Mouse (Mus musculus): ENCODE results near the gene Mettl2. TPM values are rescaled to one million over a fixed set of nuclear protein-coding genes. Genes with fewer than 3 reads are reported as not detected.

Mettl2 gene
- polyA plus RNA-seq, 1 experiment from 2014 or later, result 43.2 TPM

DNA sequence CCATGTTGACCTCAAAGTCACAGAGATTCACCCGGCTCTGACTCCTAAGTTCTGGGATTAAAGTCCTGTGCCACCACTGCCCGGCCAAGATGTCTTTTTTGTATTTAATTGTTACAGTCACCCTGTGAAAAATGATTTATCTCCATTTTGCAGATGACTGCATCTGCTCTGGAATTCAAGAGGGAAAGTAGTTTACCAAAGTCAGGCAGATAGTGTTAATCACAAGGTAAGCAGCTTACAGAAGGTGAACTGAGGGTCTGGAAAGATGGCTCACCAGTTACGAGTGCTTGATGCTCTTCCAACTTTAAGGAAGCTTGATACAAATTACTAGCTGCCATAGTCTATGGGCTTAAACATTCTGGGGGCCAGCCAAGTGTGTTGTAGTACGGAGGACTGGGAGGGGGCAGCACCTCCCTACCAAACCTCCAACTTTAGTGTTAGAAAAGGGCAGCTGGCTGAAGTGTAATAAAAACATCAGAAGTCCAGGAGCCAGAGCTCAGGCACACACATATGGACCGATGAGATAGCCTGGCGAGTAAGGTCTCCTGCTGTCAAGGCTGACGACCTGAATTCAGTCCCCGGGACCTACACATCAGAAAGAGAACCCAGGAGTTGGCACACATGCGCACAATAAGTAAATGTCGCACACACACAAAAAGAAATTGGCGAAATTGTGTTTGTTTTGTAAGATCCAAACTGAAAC lies 18.4 kb downstream of the Mettl2 start:
- WGBS, result 83% methylated on average over 11 of the region's 11 CpGs
- no peak for DNase-seq (ENCODE audit: low spot score)
- Histone ChIP-seq H3K27me3 (ENCODE audit: insufficient read depth, poor library complexity, severe bottlenecking) (no peaks in the 10 kb centered on the region), H3K9me3 (no peaks in the 10 kb centered on the region), H3K4me3 (no peak overlapping the region), H3K36me3 (peaks cover 21% of the 10 kb centered on the region), H3K4me1 (replicated peaks) (no peaks in the 10 kb centered on the region), H3K27ac (no peak overlapping the region)

- WGBS, result 92% methylated on average over 10 of the region's 10 CpGs
- no peak for DNase-seq (ENCODE audit: low spot score)
- Histone ChIP-seq H3K27ac (no peak overlapping the region), H3K4me3 (no peak overlapping the region), H3K4me1 (replicated peaks) (no peaks in the 10 kb centered on the region), H3K36me3 (peaks cover 15% of the 10 kb centered on the region), H3K9me3 (no peaks in the 10 kb centered on the region), H3K27me3 (ENCODE audit: insufficient read depth, poor library complexity, severe bottlenecking) (peaks cover 1% of the 10 kb centered on the region; the same call in 1 of the 2 replicates)
Measured at GRCm38 (mm10) chr11:105145211-105145610, 19.0 kb downstream of the Mettl2 start.

DNA sequence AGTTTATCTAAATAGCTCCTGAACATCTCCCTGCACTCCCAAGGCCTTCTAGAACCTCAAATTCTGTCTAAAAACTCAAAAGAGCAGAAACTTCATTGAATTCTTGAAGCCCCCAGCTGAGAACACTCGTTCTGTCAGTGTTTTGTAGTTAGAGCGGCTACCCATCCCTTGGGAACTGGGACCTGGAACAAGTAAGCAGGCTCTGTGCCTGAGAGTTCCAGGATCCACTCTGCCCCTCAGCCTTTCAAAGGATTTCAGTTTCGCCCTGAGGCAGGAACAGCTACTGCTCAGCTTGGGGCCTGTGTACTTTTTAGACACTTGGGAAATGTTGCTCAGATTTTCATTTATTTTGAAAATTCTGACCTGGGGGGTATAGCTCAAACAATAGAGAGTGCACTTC lies 20.4 kb downstream of the Mettl2 start, which contains the start of gene Gm10842:
Gene Gm10842 (plus strand): TSS at position 301 of the 400 bp plus-strand sequence.
- peaks cover 2% of the 10 kb centered on the region; the same call in 1 of the 2 replicates for H3K36me3 ChIP-seq
- no peak within 1 kb of the TSS for H3K4me3 ChIP-seq
- WGBS, result 69% methylated on average over 3 of the region's 3 CpGs
- no peak for DNase-seq (ENCODE audit: low spot score)
- H3K9me3 ChIP-seq, result no peaks in the 10 kb centered on the region
- H3K27ac ChIP-seq, result no peak within 1 kb of the TSS
- peaks cover 7% of the 10 kb centered on the region for H3K4me1 ChIP-seq (replicated peaks)
- H3K27me3 ChIP-seq (ENCODE audit: insufficient read depth, poor library complexity, severe bottlenecking), result peaks cover 8% of the 10 kb centered on the region

DNA sequence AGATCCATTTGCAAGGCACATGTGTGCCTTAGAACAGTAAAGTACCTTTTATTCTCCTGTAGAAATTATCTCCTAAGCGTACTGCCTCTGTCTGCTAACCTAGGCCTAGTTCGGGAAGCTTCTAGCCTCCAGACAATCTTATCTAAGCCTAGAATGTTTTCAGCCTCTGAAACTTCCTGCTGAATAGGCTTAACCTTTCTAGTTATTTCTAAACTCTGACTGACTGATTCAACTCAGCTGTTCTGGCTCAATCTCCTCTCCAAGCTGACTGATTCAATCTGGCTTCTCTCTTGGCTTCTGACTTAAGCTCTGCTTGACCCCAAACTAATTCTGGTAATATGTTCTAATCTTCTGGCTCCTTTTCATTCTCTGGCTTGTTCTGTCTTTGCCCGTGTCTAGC lies 23.1 kb downstream of the Mettl2 start:
- H3K9me3 ChIP-seq, result no peaks in the 10 kb centered on the region
- no peaks in the 10 kb centered on the region for H3K36me3 ChIP-seq
- no peak overlapping the region for H3K27ac ChIP-seq
- WGBS, result 85% methylated on average over 3 of the region's 3 CpGs
- H3K4me1 ChIP-seq (replicated peaks), result peaks cover 28% of the 10 kb centered on the region
- H3K27me3 ChIP-seq (ENCODE audit: insufficient read depth, poor library complexity, severe bottlenecking), result peaks cover 8% of the 10 kb centered on the region
- no peak overlapping the region for H3K4me3 ChIP-seq
- no peak for DNase-seq (ENCODE audit: low spot score)

GRCm38 (mm10) chr11:105149766-105150165 lies 23.5 kb downstream of the Mettl2 start:
- Histone ChIP-seq H3K4me1 (replicated peaks) (peaks cover 28% of the 10 kb centered on the region), H3K4me3 (no peak overlapping the region), H3K27ac (no peak overlapping the region), H3K9me3 (no peaks in the 10 kb centered on the region), H3K27me3 (ENCODE audit: insufficient read depth, poor library complexity, severe bottlenecking) (peaks cover 8% of the 10 kb centered on the region), H3K36me3 (no peaks in the 10 kb centered on the region)
- WGBS, result 94% methylated on average over 1 of the region's 1 CpGs
- no peak for DNase-seq (ENCODE audit: low spot score)

- Histone ChIP-seq H3K4me3 (no peak overlapping the region), H3K4me1 (replicated peaks) (peaks cover 32% of the 10 kb centered on the region), H3K36me3 (no peaks in the 10 kb centered on the region), H3K9me3 (no peaks in the 10 kb centered on the region), H3K27ac (no peak overlapping the region), H3K27me3 (ENCODE audit: insufficient read depth, poor library complexity, severe bottlenecking) (peaks cover 8% of the 10 kb centered on the region)
- no peak for DNase-seq (ENCODE audit: low spot score)
- WGBS, result 65% methylated on average over 4 of the region's 4 CpGs
Measured at GRCm38 (mm10) chr11:105150691-105151090, 24.5 kb downstream of the Mettl2 start.

DNA sequence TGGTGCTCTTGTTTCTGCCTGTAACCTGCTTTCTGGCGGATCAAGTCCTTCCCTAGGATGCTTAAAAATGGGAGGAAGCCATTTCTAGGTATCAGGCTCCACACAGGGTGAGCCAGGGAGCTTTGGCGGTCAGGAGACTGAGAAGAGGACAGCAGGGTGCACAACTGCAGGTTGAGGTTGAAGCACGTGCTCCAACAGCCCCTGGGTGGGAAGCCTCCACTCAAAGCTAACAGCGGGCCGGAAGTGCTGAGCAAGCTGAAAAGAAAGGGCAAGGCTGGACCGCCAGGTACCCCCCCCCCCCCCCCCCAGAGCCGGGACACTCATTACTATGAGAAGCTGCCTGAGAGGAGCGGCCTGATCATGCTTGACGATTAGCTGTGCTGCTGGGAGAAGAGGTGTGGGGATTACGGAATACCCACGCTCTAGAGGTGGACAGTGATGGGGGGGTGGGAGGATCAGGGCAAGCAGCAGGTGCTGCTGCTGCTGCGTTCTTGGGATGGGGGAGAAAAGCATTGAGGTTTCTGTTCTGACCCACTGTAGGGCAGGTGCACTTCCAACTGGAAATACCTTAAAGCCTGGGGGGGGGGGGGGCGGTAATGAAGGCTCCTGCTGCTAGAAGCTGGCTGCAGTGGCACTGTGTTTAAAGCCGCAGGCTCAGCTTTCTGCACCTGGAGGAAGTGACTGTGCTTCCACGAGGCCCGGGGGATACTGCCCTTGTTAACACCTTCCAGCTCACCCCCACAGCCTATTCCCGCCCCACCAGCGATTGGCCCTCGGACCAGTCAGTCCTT lies 25.2 kb downstream of the Mettl2 start:
- peaks cover 32% of the 10 kb centered on the region for H3K4me1 ChIP-seq (replicated peaks)
- H3K27ac ChIP-seq, result no peak overlapping the region
- H3K36me3 ChIP-seq, result no peaks in the 10 kb centered on the region
- WGBS, result 29% methylated on average over 18 of the region's 19 CpGs
- DNase-seq (ENCODE audit: low spot score), result peak; percentile 9
- H3K27me3 ChIP-seq (ENCODE audit: insufficient read depth, poor library complexity, severe bottlenecking), result peaks cover 8% of the 10 kb centered on the region
- no peaks in the 10 kb centered on the region for H3K9me3 ChIP-seq
- H3K4me3 ChIP-seq, result 0 out of 2 replicates have a peak overlapping the region, but pooled peaks have one; percentile 27

GRCm38 (mm10) chr11:105152017-105152300 lies 25.7 kb downstream of the Mettl2 start:
- peaks cover 10% of the 10 kb centered on the region for H3K27me3 ChIP-seq (ENCODE audit: insufficient read depth, poor library complexity, severe bottlenecking)
- peaks cover 32% of the 10 kb centered on the region for H3K4me1 ChIP-seq (replicated peaks)
- DNase-seq (ENCODE audit: low spot score), result no peak
- no peak overlapping the region for H3K4me3 ChIP-seq
- WGBS, result 57% methylated on average over 1 of the region's 4 CpGs
- H3K9me3 ChIP-seq, result no peaks in the 10 kb centered on the region
- no peak overlapping the region for H3K27ac ChIP-seq
- H3K36me3 ChIP-seq, result no peaks in the 10 kb centered on the region

- no peak for DNase-seq (ENCODE audit: low spot score)
- Histone ChIP-seq H3K9me3 (no peaks in the 10 kb centered on the region), H3K36me3 (no peaks in the 10 kb centered on the region), H3K4me1 (replicated peaks) (peaks cover 32% of the 10 kb centered on the region), H3K27ac (no peak overlapping the region), H3K4me3 (no peak overlapping the region), H3K27me3 (ENCODE audit: insufficient read depth, poor library complexity, severe bottlenecking) (peaks cover 14% of the 10 kb centered on the region)
- 72% methylated on average over 11 of the region's 11 CpGs for WGBS
Measured at GRCm38 (mm10) chr11:105152357-105152899, 26.2 kb downstream of the Mettl2 start.

GRCm38 (mm10) chr11:105153068-105153833 lies 27.0 kb downstream of the Mettl2 start:
- H3K27ac ChIP-seq, result peak overlapping the region; percentile 26; the same call in 1 of the 2 replicates
- H3K9me3 ChIP-seq, result no peaks in the 10 kb centered on the region
- H3K4me1 ChIP-seq (replicated peaks), result peaks cover 32% of the 10 kb centered on the region
- H3K27me3 ChIP-seq (ENCODE audit: insufficient read depth, poor library complexity, severe bottlenecking), result peaks cover 14% of the 10 kb centered on the region
- WGBS, result 31% methylated on average over 12 of the region's 12 CpGs
- H3K4me3 ChIP-seq, result no peak overlapping the region
- no peaks in the 10 kb centered on the region for H3K36me3 ChIP-seq
- DNase-seq (ENCODE audit: low spot score), result peak; percentile 64

DNA sequence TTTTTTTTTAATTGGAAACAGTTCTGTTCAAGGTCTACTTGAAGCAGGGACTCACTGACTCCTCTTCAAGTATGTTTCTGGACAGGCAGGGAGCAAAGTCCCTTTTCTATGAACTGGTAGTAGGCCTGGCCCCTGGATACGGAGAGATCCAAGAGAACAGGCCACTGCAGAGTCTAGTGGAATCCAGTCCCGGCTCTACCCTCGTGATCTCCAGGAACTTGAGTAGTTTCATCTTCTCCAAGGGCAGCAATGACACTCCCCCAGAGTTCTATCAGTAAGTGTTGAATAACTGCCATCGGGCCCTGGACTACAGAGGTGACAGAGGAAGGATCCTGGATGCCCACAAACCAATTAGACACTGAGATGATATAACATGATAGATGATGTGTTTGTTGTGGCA lies 29.7 kb downstream of the Mettl2 start:
- Histone ChIP-seq H3K4me3 (no peak overlapping the region), H3K9me3 (no peaks in the 10 kb centered on the region), H3K4me1 (replicated peaks) (peaks cover 32% of the 10 kb centered on the region), H3K36me3 (no peaks in the 10 kb centered on the region), H3K27me3 (ENCODE audit: insufficient read depth, poor library complexity, severe bottlenecking) (peaks cover 6% of the 10 kb centered on the region; the same call in 1 of the 2 replicates), H3K27ac (no peak overlapping the region)
- WGBS, result 74% methylated on average over 4 of the region's 4 CpGs
- no peak for DNase-seq (ENCODE audit: low spot score)

- H3K36me3 ChIP-seq, result no peaks in the 10 kb centered on the region
- H3K27me3 ChIP-seq (ENCODE audit: insufficient read depth, poor library complexity, severe bottlenecking), result peaks cover 6% of the 10 kb centered on the region; the same call in 1 of the 2 replicates
- H3K27ac ChIP-seq, result no peak overlapping the region
- DNase-seq (ENCODE audit: low spot score), result no peak
- no peak overlapping the region for H3K4me3 ChIP-seq
- H3K4me1 ChIP-seq (replicated peaks), result peaks cover 23% of the 10 kb centered on the region
- H3K9me3 ChIP-seq, result 0 out of 2 replicates have a peak, but pooled peaks cover 2% of the 10 kb centered on the region
- WGBS, result 87% methylated on average over 19 of the region's 19 CpGs
Measured at GRCm38 (mm10) chr11:105156748-105157267, 30.6 kb downstream of the Mettl2 start.

All from hindbrain, embryonic 10.5 days (tissue).